Mouse (Mus musculus) effector memory CD4-positive, alpha-beta T cell, adult 7 months (primary cell): ENCODE data around the gene Laptm5. TPM values are rescaled to one million over a fixed set of nuclear protein-coding genes. Genes with fewer than 3 reads are reported as not detected.

Source experiments
- polyA plus RNA-seq: library from polyadenylated mRNA; unstranded; fragments of 100-300 nt; shearing (Covaris generic); gene quantifications from one replicate; pipeline ENCODE4 v1.2.1, GENCODE M21; 2017

Laptm5 gene
- polyA plus RNA-seq: 1,963 TPM

GRCm38 (mm10) chr4:130913077-130913476 lies at the start of gene Laptm5:
Laptm5 (plus strand) TSS chr4:130913125.

GRCm38 (mm10) chr4:130944112-130944511 lies 31.2 kb downstream of the Laptm5 start, which contains the start of gene Matn1:
Matn1 (plus strand) TSS chr4:130944385.

Other genes starting within 250 kb of the Laptm5 start
- 81.9 TPM for gene Pum1, start 249.8 kb upstream of the Laptm5 start, polyA plus RNA-seq
- gene Sdc3, start 120.6 kb upstream of the Laptm5 start, polyA plus RNA-seq: 2.9 TPM
- gene Matn1, start 31.3 kb downstream of the Laptm5 start, polyA plus RNA-seq: not detected